Mouse (Mus musculus): ENCODE data around the gene Slit3.

The Slit3 gene

GRCm38 (mm10) chr11:35203673-35204072 lies 82.6 kb downstream of the Slit3 start:
- DNase-seq: no peak

GRCm38 (mm10) chr11:35204084-35204483 lies 83.1 kb downstream of the Slit3 start:
- DNase-seq: no peak

GRCm38 (mm10) chr11:35210728-35211682 lies 90.0 kb downstream of the Slit3 start:
- DNase-seq: no peak

- DNase-seq: no peak
Observed at GRCm38 (mm10) chr11:35224025-35224424, 103.0 kb downstream of the Slit3 start.

GRCm38 (mm10) chr11:35231361-35232090 lies 110.5 kb downstream of the Slit3 start:
- DNase-seq: no peak

GRCm38 (mm10) chr11:35232321-35232720 lies 111.3 kb downstream of the Slit3 start:
- no peak for DNase-seq

- DNase-seq: peak; percentile 51
Observed at GRCm38 (mm10) chr11:35241379-35241778, 120.4 kb downstream of the Slit3 start.

GRCm38 (mm10) chr11:35243597-35243996 lies 122.6 kb downstream of the Slit3 start:
- no peak for DNase-seq

GRCm38 (mm10) chr11:35244526-35244925 lies 123.5 kb downstream of the Slit3 start:
- no peak for DNase-seq

- peak; percentile 15 for DNase-seq
Observed at GRCm38 (mm10) chr11:35246623-35247022, 125.6 kb downstream of the Slit3 start.

GRCm38 (mm10) chr11:35248088-35248487 lies 127.1 kb downstream of the Slit3 start:
- no peak for DNase-seq

GRCm38 (mm10) chr11:35250871-35251418 lies 129.9 kb downstream of the Slit3 start:
- no peak for DNase-seq

- no peak for DNase-seq
Observed at GRCm38 (mm10) chr11:35251910-35252309, 130.9 kb downstream of the Slit3 start.

- no peak for DNase-seq
Observed at GRCm38 (mm10) chr11:35257351-35257750, 136.3 kb downstream of the Slit3 start.

- peak; percentile 64 for DNase-seq
Observed at GRCm38 (mm10) chr11:35261562-35262087, 140.6 kb downstream of the Slit3 start.

- no peak for DNase-seq
Observed at GRCm38 (mm10) chr11:35262289-35262941, 141.4 kb downstream of the Slit3 start.

- DNase-seq: no peak
Observed at GRCm38 (mm10) chr11:35264749-35265148, 143.7 kb downstream of the Slit3 start.

GRCm38 (mm10) chr11:35270396-35270795 lies 149.4 kb downstream of the Slit3 start:
- DNase-seq: no peak

GRCm38 (mm10) chr11:35273416-35273815 lies 152.4 kb downstream of the Slit3 start:
- DNase-seq: no peak

GRCm38 (mm10) chr11:35274036-35274435 lies 153.0 kb downstream of the Slit3 start:
- no peak for DNase-seq

GRCm38 (mm10) chr11:35275300-35275699 lies 154.3 kb downstream of the Slit3 start:
- DNase-seq: peak; percentile 74

GRCm38 (mm10) chr11:35276001-35276400 lies 155.0 kb downstream of the Slit3 start:
- no peak for DNase-seq

All from layer of hippocampus, adult 9-11 months (tissue).